Mouse (Mus musculus) liver, adult 2 months (tissue): ENCODE measurements around the gene Shisal1.

Experiments
- CTCF ChIP-seq: fragments of 200-500 bp; IDR thresholded peaks from 2 replicates; pipeline ENCODE4 v1.5.1; 2011; ENCODE audit warnings: low read depth, low read length, control low read depth
- POLR2A ChIP-seq: fragments of 200-500 bp; IDR thresholded peaks from 2 replicates; pipeline ENCODE4 v1.6.1; 2011; ENCODE audit warnings: low read length, control low read depth; ENCODE audit not compliant: insufficient read depth; ENCODE audit errors: extremely low read depth

- TF ChIP-seq POLR2A (no peak), CTCF (no peak)
Observed at GRCm38 (mm10) chr15:84367402-84367801, 79.5 kb downstream of the Shisal1 start.
